Mouse (Mus musculus) layer of hippocampus, adult 18-20 months (tissue): ENCODE measurements around the gene Lcmt2. TPM values are rescaled to one million over a fixed set of nuclear protein-coding genes. Genes with fewer than 3 reads are reported as not detected.
"Not testable (repeated sequence)": the region's sequence is repeated elsewhere in the genome, so short reads cannot be mapped to it uniquely, and the experiment has no call there.

ENCODE experiments used
- DNase-seq, 2 experiments: peaks; one replicate each; pipeline ENCODE4 v3.0.0; 2022; ENCODE audit warnings: low spot score in 2 of 2
- long read RNA-seq: library from polyadenylated mRNA; stranded (forward); transcript quantifications from one replicate; pipeline ENCODE4 v2.0.0, GENCODE M21; 2021
- total RNA-seq, 2 experiments: library from RNA; stranded (reverse); gene quantifications; 2 replicates each; pipeline ENCODE4 v1.2.3; 2021

Lcmt2 gene
- 1 to 10 TPM; 6.3 to 6.9 TPM for total RNA-seq
- long read RNA-seq, transcript Lcmt2-202 (1 exons, 3,056 nt): major isoform, 7 of 8 reads
- long read RNA-seq, partial matches to known transcripts: 0 of 8 reads
- long read RNA-seq, other reads (novel, unspliced or antisense): 1 of 8 reads

DNA sequence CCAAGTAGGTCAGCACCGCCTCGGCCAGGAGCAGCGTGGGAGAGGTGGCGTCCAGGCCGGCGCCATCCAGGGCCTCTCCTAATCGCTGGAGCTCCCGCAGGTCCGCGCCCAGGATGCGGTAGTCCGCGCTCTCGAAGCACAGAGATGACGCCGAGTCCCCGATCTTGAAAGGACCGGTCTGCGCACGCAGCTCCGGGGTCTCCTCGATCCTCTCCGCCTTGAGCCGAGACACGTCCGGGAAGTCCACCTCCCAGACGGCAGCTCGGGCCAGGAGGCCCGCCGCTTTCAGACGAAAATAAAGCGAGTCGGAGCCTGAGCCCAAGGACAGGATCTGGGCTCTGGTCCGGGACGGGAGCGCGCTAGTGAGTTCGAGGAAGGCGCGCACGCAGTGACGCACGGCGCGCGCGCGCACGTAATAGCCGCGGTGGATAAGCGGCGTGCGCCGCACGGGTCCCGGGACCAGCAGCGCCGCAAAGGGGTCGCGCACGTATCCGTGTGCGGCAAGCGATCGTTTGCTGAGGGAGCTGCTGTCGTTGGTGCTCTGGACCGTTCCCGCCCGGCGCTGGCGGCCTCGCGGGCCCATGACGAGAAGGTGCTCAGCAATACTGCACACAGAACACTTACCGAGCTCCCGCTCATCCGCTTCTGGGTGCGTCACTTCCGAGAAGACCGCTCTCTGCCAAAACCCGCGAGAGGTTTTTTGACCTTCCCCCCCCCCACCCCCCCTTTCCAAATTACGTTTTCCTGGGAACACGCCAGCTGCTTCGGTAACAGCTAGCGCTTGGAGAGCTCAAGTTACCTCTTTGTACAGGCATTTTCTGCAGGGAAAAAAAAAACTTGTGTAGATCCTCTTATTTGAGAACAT lies at the start of gene Lcmt2, which contains the start of gene Adal:
Lcmt2 (minus strand) TSS at position 636 of the 865 bp plus-strand sequence.
Adal (plus strand) TSS at position 411 of the 865 bp plus-strand sequence.
- DNase-seq: peak; percentile 91 to 96

DNA sequence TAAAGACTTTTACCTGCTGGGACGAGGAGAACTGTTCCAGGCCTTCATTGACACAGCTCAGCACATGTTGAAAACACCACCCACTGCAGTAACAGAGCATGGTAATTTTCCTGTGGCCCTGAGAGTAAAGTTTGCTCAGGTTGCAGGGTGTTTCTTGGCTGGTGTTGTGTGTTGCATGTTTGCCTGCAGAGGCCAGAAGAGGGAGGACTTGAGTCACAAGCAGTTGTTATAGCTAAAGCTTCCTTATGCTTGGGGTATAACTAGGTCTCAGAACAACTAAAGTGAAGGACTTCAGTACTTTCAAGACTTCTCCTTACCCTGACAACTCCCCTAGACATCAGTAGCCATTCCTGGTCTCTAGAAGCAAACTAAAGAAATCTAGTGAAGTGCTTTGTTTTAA lies 48.1 kb upstream of the Lcmt2 start:
- no peak for DNase-seq

DNA sequence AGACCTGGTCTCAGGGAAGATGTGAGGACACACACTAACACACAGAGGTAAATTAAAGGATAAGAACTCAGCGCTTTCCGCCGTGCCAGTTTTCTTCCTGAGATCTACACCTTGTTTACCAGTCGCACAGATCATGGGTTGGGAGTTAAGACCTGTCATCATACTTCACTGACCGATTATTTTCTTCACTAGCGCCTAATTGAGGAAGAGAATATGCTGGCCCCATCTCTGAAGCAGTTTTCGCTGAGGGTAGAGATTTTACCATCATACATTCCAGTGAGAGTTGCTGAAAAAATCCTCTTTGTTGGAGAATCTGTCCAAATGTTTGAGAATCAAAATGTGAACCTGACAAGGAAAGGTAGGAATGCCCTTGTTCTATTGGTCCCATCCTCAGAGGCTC lies 43.7 kb upstream of the Lcmt2 start:
- DNase-seq: no peak

DNA sequence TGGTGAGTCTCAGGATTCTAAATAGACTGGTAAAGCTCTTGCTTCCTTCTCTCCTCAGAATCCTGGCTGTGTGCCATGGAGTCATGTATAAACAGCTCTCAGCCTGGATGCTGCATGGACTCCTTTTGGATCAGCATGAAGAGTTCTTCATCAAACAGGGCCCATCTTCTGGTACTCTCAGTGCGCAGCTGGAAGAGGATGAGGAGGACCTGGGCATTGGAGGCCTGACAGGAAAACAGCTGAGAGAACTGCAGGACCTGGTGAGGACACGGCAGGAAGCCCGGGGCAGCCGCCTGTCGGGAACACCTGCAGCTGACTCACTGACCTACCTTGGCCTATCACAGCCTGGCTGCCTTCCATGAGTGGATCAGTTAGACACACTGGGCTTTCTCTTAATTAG lies 43.0 kb upstream of the Lcmt2 start:
- DNase-seq: no peak

DNA sequence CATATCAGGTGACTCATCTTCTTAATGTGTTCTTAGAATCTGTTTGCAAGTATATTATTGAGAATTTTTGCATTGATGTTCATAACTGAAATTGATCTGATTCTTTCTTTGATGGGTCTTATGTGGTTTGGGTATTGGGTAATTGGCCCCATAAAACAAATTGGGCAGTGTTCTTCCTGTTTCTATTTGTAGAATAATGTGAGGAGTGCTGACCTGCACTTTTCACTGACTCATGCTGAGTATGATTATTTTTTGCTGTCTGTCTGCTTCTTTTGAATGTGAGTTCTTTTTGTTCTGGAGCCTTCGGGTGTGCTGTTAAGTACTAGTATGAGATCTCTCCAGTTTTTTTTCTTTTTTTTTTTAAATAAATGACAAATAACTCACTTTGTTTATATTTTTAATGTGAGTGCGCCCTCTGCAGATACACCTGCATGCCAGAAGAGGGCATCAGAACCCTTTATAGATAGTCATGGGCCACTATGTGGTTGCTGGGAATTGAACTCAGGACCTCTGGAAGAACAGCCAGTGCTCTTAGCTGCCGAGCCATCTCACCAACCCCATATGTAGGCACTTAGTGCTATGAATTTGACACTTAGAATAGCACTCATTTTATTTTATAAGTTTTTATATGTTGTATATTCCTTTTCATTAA lies 38.5 kb upstream of the Lcmt2 start:
- DNase-seq: no peak

GRCm38 (mm10) chr2:121170980-121171742 lies 30.7 kb upstream of the Lcmt2 start, which contains the start of gene Zscan29:
Zscan29 (minus strand) TSS chr2:121171125.
- DNase-seq: peak; percentile 78 to 83

- peak in 1 of 2 experiments; percentile 20 for DNase-seq
These were observed 30.1 kb upstream of the Lcmt2 start, which contains the start of gene Tubgcp4 for GRCm38 (mm10) chr2:121170481-121170971. Tubgcp4 (plus strand) TSS chr2:121170654.

- no peak for DNase-seq
These were observed 29.4 kb upstream of the Lcmt2 start for GRCm38 (mm10) chr2:121169902-121170301.

DNA sequence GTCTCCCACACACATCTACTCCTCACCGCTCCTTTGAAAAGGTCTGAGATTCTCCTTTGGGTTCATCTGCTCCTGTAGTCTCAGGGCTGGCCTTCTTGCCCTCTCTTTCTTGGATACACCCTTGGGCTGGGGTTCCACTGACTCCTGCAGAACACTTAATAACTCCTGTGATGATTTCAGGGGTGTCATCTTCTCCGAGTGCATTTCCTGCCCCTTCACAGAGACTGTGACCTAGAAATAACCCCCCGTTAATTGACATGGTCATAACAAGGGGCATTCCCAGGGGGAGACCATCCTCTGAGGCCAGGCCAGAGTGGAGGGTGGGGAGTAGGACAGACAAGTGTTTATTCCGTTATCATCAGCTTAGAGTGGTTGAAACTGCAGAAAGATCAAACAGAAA lies 28.7 kb upstream of the Lcmt2 start:
- DNase-seq: no peak

DNA sequence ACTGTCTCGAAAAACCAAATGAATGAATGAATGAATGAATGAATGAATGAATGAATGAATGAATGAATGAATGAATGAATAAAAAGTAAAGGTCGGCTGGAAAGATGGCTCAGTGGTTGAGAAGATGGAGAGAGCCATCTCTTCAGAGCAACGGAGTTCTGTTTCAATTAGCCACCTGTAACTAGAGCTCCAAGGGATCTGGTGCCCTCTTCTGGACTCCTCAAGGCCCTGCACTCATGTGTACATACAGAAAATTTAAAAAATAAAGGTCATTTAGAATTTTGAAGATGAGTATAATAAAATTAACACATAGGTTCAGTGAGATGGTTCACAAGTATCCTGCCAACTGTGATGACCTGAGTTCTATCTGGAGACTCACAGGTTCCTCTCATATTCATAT lies 12.6 kb upstream of the Lcmt2 start:
- DNase-seq: no peak

- DNase-seq: no peak
These were observed 9.2 kb upstream of the Lcmt2 start for GRCm38 (mm10) chr2:121149679-121150078.

DNA sequence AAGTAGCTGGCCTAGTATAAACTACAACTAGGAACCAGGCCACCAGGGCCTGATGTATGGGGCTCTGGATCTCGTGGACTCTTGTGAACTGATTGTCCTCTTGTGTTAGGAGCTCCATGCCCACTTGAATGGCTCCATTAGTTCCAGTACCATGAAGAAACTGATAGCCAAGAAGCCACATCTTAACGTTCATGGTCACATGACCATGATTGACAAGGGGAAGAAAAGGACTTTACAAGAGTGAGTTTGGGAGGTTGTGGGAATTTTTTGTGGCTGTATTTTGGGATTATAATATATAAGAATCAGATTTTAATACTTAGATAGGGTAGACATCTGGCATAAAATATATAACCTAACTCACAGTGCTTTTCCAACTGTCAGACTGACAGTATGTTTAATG lies 2.0 kb upstream of the Lcmt2 start:
- DNase-seq: no peak

GRCm38 (mm10) chr2:121141216-121142035 lies 973 bp upstream of the Lcmt2 start:
- no peak for DNase-seq

DNA sequence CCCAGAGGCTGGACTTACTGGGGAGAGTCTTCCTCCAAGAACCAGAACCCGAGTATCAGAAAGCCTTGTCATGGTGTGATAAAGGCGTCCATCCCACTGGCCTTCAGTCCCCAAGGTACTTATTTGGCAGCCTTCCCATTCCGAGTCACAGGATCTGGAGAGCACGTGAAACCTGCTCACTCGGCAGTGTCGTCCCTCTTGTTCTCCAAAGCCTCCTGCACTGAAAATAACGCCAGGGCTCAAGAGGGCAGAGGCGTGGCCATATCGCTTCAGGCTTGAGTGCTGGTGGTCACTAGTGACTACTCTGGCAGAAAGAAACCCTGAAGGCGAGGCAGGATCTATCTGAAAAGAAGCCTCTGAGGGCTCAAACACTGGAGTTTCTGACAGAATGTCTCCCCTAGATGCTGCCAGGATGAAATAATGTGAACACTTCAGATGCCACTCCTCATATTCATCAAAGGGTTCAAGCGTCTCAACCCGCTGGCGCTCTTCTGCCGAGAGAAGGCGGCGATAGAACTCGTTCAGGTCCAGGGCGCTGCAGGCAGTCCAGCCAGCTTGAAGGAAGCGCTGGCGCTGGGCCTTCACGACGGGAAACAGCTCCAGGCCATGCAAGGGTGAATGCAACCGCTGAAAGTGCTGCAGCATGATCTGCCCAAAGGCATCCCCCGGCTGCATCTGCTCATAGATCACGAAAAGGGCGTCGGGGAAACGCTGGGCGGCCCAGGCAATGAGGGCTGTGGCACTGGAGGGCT lies 1.0 kb downstream of the Lcmt2 start:
- peak in 1 of 2 experiments; percentile 8 for DNase-seq

DNA sequence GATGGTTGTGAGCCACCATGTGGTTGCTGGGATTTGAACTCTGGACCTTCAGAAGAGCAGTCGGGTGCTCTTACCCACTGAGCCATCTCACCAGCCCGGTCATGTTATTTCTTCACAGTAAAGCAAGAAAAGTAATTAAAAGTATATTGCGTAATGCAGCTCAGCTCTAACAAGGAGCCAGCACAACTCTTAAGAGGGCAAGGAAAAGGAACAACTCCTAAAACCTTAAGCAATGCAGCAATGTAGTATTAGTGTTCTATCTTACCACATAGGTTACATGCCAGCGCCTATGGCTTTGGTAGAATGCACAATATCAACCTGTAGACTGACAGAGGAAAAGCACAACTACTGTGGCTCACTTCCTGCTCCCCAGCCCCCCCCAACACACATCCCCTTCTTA lies 3.1 kb downstream of the Lcmt2 start:
- DNase-seq: no peak

DNA sequence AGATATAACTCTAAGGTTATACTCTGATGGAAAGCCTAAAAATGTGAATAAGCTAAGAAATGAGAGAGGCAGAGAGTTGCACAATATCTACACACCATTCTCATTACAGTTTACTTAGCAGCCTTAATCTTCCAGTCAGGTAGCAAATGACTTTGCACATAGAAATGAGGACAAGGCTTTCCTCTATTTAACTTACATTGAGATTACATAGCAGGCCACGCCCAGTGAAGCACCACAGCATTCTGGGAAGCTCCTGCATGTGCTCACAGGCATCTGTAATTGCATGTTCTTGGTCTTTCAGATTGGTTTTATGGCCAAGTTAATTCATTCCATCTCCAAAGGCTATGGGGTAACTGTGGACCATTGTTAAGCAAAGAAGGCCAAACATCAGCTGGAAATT lies 7.6 kb downstream of the Lcmt2 start:
- no peak for DNase-seq

GRCm38 (mm10) chr2:121128865-121129620 lies 11.4 kb downstream of the Lcmt2 start:
- DNase-seq: no peak

DNA sequence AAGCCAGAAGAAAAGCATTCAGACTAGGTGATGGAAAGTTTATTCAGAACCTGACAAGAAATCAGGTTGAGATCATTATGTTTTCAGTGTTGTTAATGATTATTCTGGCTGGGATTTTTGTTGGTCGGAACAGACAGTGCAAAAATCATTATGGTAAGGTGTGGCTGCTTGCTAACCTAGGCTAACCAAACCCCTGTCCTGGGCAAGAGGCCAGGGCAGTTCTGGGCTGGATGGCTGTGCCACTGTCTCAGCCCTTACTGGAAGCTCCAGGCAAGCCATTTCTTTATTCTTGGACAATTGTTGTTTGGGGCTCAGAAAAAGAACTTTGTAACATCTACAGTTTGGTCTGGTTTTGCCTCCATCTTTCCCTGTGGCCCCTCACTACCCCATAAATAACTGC lies 12.9 kb downstream of the Lcmt2 start:
- DNase-seq: no peak

GRCm38 (mm10) chr2:121126302-121126701 lies 14.2 kb downstream of the Lcmt2 start:
- not testable (repeated sequence) for DNase-seq
